Mouse (Mus musculus) G1E (cell line): ENCODE measurements around the gene Celf2.

Source experiments
- CTCF ChIP-seq: IDR thresholded peaks from 2 replicates; pipeline ENCODE4 v1.5.1; 2012; ENCODE audit warnings: low read depth, low read length, inconsistent platforms, mixed read lengths
- GATA2 ChIP-seq: IDR thresholded peaks from 2 replicates; pipeline ENCODE4 v1.6.1; 2012; ENCODE audit warnings: low read depth, low read length, inconsistent platforms, borderline replicate concordance

DNA sequence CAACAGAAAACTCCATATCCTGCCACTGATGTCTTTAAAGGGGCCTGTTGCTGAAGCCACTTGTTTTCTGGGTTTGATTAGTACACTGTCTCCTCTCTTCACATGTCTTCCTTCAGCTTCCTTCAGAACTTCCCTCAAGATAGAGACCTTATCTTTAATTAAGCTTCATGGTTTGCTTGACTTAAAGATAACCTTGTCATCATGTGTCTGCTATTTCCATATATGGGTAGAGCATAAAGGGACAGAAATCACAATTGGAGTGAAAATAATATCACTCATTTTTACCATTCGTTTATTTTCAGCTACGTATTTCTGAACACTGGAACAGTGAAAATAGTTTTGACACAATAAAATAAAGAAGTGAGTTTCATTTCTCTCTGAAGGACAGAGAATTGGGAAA is 905.0 kb downstream of the Celf2 start:
- no peak for TF ChIP-seq GATA2
- TF ChIP-seq CTCF: no peak
